Mouse (Mus musculus): ENCODE results near the gene Sub1.

Sub1 gene

DNA sequence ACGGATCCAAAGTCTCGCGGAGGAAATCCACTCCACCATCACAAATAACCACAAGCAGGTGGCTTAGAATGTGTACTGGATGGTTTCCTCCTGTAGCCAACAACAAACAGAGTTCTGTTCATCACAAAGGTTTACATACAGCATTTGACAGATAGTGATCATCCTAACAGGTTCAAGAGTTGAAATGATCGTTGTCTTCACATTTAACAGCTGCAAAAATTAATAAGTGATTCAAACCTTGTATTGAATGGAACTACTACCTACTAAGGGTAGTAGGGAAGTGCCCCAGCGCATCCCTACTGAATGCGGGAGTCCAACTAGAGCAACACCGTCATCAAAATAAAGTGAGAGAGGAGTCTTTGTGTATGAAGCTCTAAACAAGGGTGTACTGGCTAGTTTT is at the start of gene Sub1:
TSS of gene Sub1 (minus strand) at position 101 of the 400 bp plus-strand sequence.
- DNase-seq (ENCODE audit: low read depth, low spot score), result no peak

- no peak for DNase-seq (ENCODE audit: low read depth, low spot score)
Measured at GRCm38 (mm10) chr15:12040407-12040710, 43.6 kb upstream of the Sub1 start.

- no peak for DNase-seq (ENCODE audit: low read depth, low spot score)
Measured at GRCm38 (mm10) chr15:12039671-12040406, 43.1 kb upstream of the Sub1 start.

DNA sequence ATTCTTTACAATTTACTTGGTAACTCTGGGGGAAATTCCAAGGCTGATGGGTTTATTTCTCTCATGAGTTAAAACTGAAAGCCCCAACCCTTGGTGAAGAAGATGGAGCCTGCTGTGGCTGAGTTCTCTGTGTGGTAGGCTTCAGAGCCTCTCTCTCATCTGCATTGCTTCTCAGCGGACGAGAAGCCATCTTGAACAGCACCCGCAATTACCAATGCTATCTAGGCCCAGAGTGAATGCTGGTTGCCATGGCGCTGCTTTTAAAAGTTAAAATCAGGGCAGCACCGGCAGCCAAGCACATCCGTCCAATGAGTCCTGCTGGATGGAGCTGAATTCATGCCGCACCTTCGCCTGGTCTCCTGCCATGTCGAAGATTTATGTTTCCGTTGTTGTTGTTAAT is 42.5 kb upstream of the Sub1 start:
- no peak for DNase-seq (ENCODE audit: low read depth, low spot score)

DNA sequence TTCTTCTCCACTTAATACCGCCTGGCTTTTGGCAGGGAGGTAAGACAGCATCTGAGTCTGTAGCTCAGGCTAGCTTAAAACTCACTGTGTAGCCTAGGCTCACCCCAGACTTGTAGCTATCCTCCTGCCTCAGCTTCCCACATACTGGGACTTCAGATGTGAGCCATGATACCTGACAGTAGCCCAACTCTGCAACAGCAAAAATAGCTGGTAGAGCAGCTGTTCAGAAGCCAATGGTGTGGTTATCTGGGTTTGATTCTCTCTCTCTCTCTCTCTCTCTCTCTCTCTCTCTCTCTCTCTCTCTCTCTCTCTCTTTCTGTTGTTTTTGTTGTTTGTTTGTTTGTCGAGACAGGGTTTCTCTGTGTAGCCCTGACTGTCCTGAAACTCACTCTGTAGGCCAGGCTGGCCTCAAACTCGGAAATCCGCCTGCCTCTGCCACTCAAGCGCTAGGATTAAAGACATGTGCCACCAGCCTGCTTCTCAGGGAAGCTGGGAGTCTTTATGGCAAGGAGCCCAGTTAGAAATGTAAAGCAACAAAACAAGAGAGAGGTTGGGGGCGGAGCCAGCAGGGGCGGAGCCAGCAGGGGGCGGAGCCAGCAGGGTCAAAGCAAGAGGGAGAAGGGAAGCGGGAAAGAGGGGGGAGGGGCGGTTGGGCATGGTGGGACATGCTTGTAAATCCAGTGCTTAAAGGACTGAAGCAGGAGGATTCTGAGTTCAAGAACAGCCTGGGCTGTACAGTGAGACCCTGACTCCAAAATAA is 41.3 kb upstream of the Sub1 start:
- no peak for DNase-seq (ENCODE audit: low read depth, low spot score)

GRCm38 (mm10) chr15:12037217-12037616 is 40.4 kb upstream of the Sub1 start:
- DNase-seq (ENCODE audit: low read depth, low spot score), result no peak

DNA sequence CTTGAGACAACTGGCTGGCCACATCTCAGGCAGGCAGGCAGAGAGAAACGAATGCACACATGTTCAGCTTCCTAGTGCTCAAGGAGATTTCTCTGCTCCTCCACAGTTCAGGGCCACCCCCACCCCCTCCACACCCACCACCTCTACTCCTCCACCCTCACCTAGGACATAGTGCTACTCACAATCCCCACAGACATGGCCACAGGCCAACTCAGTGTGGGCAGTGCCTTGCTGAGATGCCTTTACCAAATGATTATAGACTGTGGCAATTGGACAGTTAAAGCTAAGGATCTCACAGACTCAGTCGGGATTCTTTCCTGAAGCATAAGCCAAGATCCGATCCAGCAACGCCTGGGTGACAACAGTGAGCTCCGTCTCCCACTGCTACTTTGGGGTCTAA is 39.9 kb upstream of the Sub1 start:
- DNase-seq (ENCODE audit: low read depth, low spot score), result no peak

DNA sequence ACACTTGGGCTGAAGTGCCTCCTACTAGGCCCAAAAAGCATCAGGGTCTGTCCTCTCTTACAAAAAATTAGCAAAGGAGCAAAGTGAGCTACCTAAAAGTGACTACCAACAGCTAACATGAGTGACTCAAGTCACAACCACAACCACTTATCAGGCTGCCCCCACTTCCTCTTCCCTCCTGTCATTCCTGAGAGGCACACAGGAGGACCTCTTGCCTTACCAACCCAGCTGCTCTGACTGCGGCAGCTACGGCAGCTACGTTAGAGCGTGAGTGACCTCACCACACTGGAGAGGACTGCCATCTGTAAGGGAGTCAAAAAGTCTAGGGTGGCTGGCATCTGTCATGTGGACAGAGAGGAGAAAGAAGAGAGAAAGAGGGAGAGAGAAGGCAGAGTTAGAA is 37.5 kb upstream of the Sub1 start:
- no peak for DNase-seq (ENCODE audit: low read depth, low spot score)

DNA sequence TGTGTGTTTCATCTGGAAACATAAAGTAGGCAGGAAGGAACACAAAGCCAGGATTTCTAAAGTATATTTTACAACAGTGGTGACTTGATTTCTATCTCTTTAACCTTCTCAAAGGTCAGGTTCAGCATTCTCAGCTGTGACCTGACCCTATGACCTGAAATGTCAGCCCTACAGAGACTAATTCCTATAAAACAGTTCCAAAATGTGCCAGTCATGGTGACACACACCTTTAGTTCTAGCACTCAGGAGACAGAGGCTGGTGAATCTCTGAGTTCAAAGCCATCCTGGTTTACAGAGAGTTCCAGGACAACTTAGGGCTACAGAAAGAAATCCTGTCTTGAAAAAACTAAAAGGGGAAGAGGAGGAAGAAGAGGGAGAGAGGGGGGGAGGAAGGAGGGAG is 36.4 kb upstream of the Sub1 start:
- DNase-seq (ENCODE audit: low read depth, low spot score), result no peak

DNA sequence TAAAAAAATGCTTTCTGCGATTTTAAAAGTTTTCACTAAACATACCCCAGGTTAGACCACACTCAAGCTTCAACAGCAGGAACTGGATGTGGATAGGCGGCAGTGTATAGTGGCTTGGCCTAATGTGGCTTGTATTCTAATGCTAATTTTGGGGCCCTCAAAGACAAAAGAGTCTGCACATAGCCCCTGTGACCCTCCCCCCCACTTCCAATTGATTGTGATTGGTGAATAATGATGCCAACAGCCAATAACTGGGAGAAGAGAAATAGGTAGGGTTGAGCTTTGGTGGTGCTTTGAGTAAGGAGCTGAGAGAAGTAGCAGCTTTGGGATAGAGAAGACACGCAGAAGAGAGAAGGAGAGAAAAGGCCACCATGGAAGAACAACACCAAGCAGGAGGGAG is 35.7 kb upstream of the Sub1 start:
- DNase-seq (ENCODE audit: low read depth, low spot score), result no peak

DNA sequence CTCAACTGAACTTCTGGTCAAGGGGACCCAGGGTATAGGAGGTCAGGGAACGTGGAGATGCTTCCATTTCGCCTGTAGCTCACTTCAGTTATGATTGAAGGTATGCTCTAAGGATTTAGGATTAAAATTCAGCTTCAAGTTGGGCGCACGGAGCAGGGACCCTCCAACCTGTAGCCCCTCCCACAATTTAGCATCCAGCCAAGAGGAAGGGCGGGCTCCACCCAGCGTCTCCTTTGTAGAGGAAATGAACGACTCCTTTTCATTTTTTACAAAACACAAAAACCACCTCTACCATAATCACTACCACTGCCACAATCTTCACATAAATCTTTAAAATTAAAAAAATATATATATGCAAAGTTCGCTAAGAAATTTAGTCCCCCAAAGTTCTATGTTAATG is 35.1 kb upstream of the Sub1 start:
- no peak for DNase-seq (ENCODE audit: low read depth, low spot score)

DNA sequence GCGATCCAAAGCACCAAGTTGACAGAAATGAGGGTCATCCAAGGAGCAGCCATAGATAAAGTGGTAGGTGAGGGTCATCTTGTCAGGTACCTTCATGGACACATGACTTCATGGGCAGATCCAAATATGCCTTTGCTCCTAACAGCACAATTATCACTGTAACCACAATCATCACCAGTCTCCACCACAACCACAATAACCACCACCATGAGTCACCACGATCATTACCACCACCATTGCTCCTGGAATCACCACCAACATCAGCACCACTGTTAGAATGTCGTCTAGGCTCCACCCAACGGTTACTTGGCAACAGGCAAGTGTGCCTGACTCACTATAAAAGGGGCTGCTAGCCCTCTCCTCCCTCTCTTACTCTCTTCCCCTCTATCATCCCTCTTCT is 33.4 kb upstream of the Sub1 start:
- no peak for DNase-seq (ENCODE audit: low read depth, low spot score)

GRCm38 (mm10) chr15:12027807-12028206 is 31.0 kb upstream of the Sub1 start:
- no peak for DNase-seq (ENCODE audit: low read depth, low spot score)

- DNase-seq (ENCODE audit: low read depth, low spot score), result no peak
Measured at GRCm38 (mm10) chr15:12026932-12027450, 30.2 kb upstream of the Sub1 start.

DNA sequence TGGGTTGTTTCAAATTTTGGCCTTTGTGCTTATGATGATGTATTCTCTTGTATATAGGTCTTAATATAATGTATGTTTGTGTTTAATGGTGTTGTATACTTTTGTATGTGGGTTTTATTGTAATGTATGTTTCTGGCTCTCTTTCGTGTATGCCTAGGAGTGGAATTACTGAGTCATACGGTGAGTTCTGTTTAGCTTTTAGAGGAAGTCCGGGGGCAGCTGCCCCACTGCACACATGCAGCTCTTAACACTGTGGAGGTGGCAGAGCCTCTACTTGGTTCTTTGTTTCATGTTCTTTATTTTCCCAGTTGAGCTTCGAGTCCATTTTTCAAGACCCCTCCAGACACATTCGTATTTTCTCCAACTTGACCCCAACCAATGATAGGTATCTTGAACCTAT is 29.2 kb upstream of the Sub1 start:
- no peak for DNase-seq (ENCODE audit: low read depth, low spot score)

DNA sequence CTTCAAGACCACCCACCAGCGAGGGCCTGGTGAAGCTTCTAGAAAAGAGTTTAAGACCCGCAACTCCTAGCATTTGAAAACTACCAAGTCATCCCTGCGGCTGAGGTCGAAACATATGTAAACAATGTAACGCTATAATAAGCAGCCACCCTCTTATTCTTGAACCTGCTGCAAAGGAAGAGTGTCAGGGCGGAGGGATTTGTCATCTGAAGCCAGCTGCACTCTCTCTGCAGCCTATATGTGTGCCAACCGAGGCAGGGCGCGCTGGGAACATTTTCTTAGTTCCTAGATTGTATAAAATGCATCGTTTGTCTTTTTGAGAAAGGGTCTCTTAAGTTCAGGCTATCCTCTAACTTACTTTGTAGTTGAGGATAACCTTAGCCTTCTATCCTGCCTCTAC is 28.6 kb upstream of the Sub1 start:
- no peak for DNase-seq (ENCODE audit: low read depth, low spot score)

GRCm38 (mm10) chr15:12024791-12025268 is 28.0 kb upstream of the Sub1 start:
- no peak for DNase-seq (ENCODE audit: low read depth, low spot score)

DNA sequence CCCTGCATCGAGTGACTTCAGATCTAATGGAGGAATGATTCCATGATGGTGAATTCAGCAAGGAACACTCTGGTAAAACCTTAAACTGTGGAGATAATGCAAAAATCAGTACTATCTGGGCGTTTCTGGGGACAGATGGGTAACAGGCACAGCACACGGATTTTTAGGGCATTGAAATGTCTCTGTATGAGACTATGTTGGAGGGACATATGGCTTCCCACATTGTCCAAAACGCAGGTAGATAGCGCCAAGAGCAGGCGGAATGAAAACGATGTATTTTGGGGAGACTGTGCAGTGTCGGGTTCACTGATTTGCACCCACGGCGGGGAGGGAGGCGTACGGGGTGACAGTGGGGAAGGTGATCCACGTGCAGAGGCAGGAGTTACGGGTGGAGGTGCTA is 22.7 kb upstream of the Sub1 start:
- DNase-seq (ENCODE audit: low read depth, low spot score), result no peak

DNA sequence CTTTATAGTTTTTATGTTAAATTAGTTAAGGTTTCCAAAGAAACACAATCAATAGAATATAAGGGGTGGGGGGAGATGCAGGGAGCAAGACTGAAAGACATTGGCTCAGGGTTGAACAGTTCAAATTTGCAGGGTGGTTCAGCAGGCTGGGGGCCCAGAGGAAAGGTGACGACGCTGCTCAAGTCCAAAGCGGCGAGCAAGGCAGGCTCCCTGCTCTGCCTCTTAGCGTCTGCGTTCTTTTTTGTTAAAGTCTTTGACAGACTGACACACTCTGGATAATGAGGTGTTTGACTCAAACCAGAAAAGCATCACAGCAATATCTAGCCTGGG is 21.6 kb upstream of the Sub1 start:
- DNase-seq (ENCODE audit: low read depth, low spot score), result no peak

DNA sequence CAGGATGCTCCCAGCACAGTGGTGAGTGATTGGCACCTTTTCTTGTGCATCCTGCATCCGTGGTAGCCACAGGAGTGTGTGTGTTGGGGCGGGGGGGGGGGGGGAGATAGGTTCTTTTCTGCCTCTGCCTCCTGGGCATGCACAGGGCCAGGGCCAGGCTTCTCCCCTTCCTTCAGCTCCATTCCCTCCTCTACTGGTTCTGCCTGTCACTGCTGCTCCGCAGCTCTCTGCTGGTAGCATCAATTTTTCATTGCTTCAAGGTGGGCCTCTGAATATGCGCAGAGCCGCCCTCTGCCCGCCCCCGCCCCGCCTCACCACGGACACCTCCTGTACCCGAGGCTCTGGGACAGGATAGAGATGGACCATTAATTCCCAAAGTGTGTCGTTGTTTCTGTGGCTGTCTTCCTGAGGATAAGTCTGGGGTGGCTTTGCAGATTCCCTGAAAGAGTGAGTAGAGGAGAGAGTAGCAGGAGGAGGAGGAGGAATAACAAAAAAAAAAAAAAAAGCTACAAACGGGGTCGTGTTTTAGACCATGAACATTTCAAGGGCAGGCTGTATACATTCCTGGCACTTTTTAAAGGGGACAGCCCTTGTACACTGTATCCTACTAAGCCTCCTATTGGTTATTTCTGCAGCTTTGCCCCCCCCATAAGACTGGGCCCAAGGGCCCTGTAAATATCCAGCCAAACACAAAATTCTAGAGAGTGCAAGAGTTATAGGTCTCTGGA is 21.1 kb upstream of the Sub1 start:
- no peak for DNase-seq (ENCODE audit: low read depth, low spot score)

DNA sequence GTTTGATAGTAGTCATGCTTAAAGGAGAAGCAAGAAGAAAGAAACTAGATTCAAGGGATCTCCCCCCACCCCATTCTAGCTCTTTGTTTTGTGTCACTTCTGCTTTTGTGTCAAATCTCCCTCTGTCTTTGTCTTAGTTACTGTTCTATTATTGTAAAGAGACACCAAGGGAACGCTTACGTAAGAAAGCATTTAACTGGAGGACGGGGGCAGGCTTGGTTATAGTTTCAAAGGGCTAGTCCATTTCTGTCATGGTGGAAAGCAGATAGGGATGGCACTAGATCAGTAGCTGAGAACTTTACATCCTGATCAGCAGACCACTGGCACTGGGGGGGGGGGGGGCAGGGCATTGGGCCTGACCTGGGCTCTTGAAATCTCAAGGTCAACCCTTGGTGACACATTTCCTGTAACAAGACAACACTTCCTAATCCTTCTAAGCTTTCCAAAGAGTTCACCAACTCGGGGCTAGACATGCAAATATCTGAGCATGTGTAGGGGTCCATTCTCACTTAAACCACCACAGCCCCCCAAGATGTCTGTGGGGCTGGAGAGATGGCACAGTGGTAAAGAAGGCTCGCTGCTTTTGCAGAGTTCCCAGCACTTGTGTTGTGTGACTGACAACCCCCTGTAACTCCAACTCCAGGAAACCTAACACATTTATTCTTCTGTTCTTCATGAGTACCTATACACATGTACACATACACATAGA is 17.6 kb upstream of the Sub1 start:
- no peak for DNase-seq (ENCODE audit: low read depth, low spot score)
